Mouse (Mus musculus) hindbrain, postnatal 0 days (tissue): Measurements from ENCODE around the gene Qrich1. TPM values are rescaled to one million over a fixed set of nuclear protein-coding genes. Genes with fewer than 3 reads are reported as not detected.

Experiments used
- ATAC-seq: fragments of 200-750 bp; cut with Nextera tagmentation; 2 replicates; pipeline ENCODE4 v1.8.0; 2017; ENCODE audit warnings: mild to moderate bottlenecking, moderate TSS enrichment, moderate library complexity
- DNase-seq: peaks from one replicate; pipeline ENCODE4 v3.0.0-alpha.2; 2015; ENCODE audit warnings: low spot score
- H3K27ac ChIP-seq: fragments of 300-500 bp; sonication (generic); 2 replicates; pipeline ENCODE4 v1.5.1; 2014; ENCODE audit warnings: mild to moderate bottlenecking
- H3K27me3 ChIP-seq: fragments of 300-500 bp; sonication (generic); 2 replicates; pipeline ENCODE4 v1.6.1; 2014; ENCODE audit warnings: low read length, mixed read lengths; ENCODE audit not compliant: insufficient read depth
- H3K36me3 ChIP-seq: fragments of 300-500 bp; sonication (generic); 2 replicates; pipeline ENCODE4 v1.6.1; 2014; ENCODE audit warnings: low read length, mixed read lengths; ENCODE audit not compliant: insufficient read depth
- H3K4me1 ChIP-seq: fragments of 300-500 bp; sonication (generic); 2 replicates; pipeline ENCODE4 v1.6.1; 2014; ENCODE audit warnings: antibody characterized with exemption, low read length, mixed read lengths; ENCODE audit not compliant: insufficient read depth
- H3K4me2 ChIP-seq: fragments of 300-500 bp; sonication (generic); 2 replicates; pipeline ENCODE4 v1.6.1; 2014; ENCODE audit warnings: low read depth, mild to moderate bottlenecking, low read length, moderate library complexity, mixed read lengths
- H3K4me3 ChIP-seq: fragments of 300-500 bp; sonication (generic); 2 replicates; pipeline ENCODE4 v1.5.1; 2014; ENCODE audit warnings: low read length
- H3K9ac ChIP-seq: fragments of 300-500 bp; sonication (generic); replicated peaks from 2 replicates; pipeline ENCODE4 v1.6.1; 2014; ENCODE audit warnings: mild to moderate bottlenecking, low read length, moderate library complexity, mixed read lengths
- H3K9me3 ChIP-seq: fragments of 300-500 bp; sonication (generic); 2 replicates; pipeline ENCODE4 v1.6.1; 2016; ENCODE audit warnings: low read length, mixed read lengths
- CTCF ChIP-seq: IDR thresholded peaks from 2 replicates; pipeline ENCODE4 v1.5.1; 2016; ENCODE audit warnings: antibody characterized with exemption, control low read depth, low read depth
- WGBS: fragments of 180-500 bp; shearing (Covaris S2); extraction: QIAGEN DNeasy Blood & Tissue Kit; methylation state at CpG from one replicate; pipeline ENCODE4 v1.1.7; 2014; 5-methylcytosine and 5-hydroxymethylcytosine counted together
- polyA plus RNA-seq: library from polyadenylated mRNA; unstranded; fragments of >200 nt; fragmentation: Nextera tagmentation; extraction: Ambion mirVana; gene quantifications from 2 replicates; pipeline ENCODE4 v1.2.1, GENCODE M21; 2015
- total RNA-seq: library from RNA; depleted of rRNA; stranded (reverse); fragments of >200 nt; gene quantifications from 2 replicates; pipeline ENCODE4 v1.2.3, GENCODE M21; 2014

Qrich1 gene
- total and polyA plus RNA-seq, 2 experiments from 2014 or later: 98.7 to 226 TPM

- WGBS: 95% methylated on average over 8 of the region's 8 CpGs
- Histone ChIP-seq H3K9ac (no peak overlapping the region), H3K27me3 (no peaks in the 10 kb centered on the region), H3K4me1 (peaks cover 10% of the 10 kb centered on the region), H3K27ac (no peak overlapping the region), H3K9me3 (no peaks in the 10 kb centered on the region), H3K36me3 (no peaks in the 10 kb centered on the region), H3K4me2 (no peak overlapping the region), H3K4me3 (no peak overlapping the region)
- DNase-seq (no peak), ATAC-seq (no peak)
- TF ChIP-seq CTCF: no peak
These were observed 29.6 kb upstream of the Qrich1 start for GRCm38 (mm10) chr9:108486973-108487530.

DNA sequence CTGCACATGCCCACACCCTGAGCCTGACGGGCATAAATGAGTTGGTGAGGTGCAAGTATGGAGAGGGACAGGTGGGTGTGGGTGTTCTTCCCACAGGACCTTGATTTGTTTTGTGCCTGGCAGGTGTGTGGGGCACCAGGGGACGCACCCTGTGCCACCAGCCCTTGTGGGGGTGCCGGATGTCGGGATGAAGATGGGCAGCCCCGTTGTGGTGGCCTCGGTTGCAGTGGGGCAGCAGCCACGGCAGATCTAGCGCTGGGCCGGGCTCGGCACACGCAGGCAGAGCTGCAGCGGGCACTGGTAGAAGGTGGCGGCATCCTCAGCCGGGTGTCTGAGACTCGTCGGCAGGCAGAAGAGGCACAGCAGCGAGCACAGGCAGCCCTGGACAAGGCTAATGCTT lies 28.2 kb upstream of the Qrich1 start:
- Histone ChIP-seq H3K36me3 (peaks cover 10% of the 10 kb centered on the region), H3K4me1 (peaks cover 16% of the 10 kb centered on the region), H3K27me3 (no peaks in the 10 kb centered on the region), H3K4me2 (no peak overlapping the region), H3K27ac (no peak overlapping the region), H3K9ac (no peak overlapping the region), H3K4me3 (no peak overlapping the region), H3K9me3 (no peaks in the 10 kb centered on the region)
- 96% methylated on average over 17 of the region's 17 CpGs for whole genome bisulfite sequencing
- no peak for TF ChIP-seq CTCF
- DNase-seq: no peak
- no peak for ATAC-seq

GRCm38 (mm10) chr9:108489215-108489614 lies 27.4 kb upstream of the Qrich1 start:
- Histone ChIP-seq H3K27ac (peak overlapping the region; percentile 97; the same call in 1 of the 2 replicates), H3K36me3 (peaks cover 18% of the 10 kb centered on the region), H3K4me3 (no peak overlapping the region), H3K4me1 (peaks cover 16% of the 10 kb centered on the region), H3K27me3 (no peaks in the 10 kb centered on the region), H3K9ac (no peak overlapping the region), H3K9me3 (no peaks in the 10 kb centered on the region), H3K4me2 (no peak overlapping the region)
- WGBS: 96% methylated on average over 20 of the region's 20 CpGs
- ATAC-seq (no peak), DNase-seq (no peak)
- no peak for TF ChIP-seq CTCF

DNA sequence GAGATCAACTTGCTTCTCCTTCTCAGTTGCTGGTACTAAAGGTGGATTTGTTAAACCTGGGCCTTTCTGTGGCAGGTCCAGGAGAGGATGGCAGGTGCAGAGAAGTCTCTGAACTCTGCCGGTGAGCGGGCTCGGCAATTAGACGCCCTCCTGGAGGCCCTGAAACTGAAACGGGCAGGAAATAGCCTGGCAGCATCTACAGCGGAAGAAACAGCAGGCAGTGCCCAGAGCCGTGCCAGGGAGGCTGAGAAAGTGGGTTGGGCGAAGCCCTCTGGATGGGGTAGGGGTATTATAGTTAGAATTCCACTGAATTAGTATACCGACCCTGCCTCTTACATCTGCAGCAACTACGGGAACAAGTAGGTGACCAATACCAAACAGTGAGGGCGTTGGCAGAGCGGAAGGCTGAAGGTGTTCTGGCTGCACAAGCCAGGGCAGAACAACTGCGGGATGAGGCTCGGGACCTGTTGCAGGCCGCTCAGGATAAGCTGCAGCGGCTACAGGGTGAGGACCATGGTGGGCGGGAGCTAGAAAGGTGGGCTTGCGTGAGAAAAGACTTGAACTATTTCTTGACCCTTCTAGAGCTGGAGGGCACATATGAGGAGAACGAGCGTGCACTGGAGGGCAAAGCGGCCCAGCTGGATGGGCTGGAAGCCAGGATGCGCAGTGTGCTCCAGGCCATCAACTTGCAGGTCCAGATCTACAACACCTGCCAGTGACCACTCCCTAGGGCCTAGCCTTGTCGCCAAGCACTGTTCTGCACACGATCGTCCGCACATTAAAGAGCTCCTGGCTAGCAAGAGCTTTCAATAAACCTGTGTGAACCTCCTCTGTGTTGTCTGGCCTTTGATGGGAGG lies 26.7 kb upstream of the Qrich1 start:
- Histone ChIP-seq H3K4me1 (peaks cover 16% of the 10 kb centered on the region), H3K4me3 (peak overlapping the region; percentile 95), H3K36me3 (peaks cover 25% of the 10 kb centered on the region), H3K9ac (peak overlapping the region; percentile 96), H3K27ac (peak overlapping the region; percentile 97), H3K4me2 (peak overlapping the region; percentile 76), H3K9me3 (no peaks in the 10 kb centered on the region), H3K27me3 (no peaks in the 10 kb centered on the region)
- ATAC-seq (no peak), DNase-seq (no peak)
- peak; percentile 4; the same call in 1 of the 2 replicates for TF ChIP-seq CTCF
- 56% methylated on average over 26 of the region's 26 CpGs for WGBS

DNA sequence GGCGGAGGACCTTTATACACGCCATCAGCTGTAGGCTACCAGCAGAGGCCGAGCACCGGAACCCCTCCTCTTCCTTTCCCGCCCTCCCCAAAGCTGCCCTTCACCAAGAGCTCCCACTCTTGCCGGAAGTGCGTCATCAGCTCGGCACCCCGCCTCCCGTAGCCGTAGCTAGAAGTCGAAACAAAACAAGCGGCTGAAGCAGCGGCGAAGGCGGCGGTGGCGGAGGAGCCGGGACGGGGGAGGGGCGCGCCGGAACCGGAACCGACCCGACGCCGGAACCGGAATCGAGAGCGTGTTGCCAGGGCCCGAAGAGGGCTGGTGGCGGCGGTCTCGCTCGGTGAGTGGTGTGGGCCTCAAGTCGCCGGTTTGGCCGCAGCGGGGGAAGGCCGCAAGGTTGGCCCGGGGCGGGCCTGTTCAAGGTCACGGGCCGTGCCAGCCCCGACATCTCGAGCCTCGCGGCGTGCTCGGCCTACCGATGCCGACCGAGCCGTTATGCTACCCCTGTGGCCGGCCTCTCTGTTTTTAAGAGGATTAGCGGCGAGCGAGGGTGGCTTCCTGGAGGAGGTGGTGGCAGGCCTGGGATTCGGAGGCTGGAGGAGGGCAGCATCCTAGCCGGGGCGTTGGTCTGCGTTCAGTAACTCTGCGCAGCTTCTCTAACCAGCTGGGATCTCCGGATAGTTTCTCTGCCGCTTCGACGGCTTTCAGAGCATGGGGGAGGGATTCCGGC lies 25.9 kb upstream of the Qrich1 start, which contains the start of gene Usp19:
Gene Usp19 (plus strand): TSS at position 44 of the 727 bp plus-strand sequence.
- Histone ChIP-seq H3K36me3 (peaks cover 31% of the 10 kb centered on the region), H3K27me3 (no peaks in the 10 kb centered on the region), H3K4me3 (peak within 1 kb of the TSS; percentile 95), H3K4me2 (peak within 1 kb of the TSS; percentile 76), H3K4me1 (peaks cover 16% of the 10 kb centered on the region), H3K27ac (peak within 1 kb of the TSS; percentile 97), H3K9ac (peak within 1 kb of the TSS; percentile 96), H3K9me3 (no peaks in the 10 kb centered on the region)
- ATAC-seq (peak; percentile 96), DNase-seq (peak; percentile 98)
- WGBS: under 1% methylated on average over 69 of the region's 69 CpGs
- no peak; the same call in 1 of the 2 replicates for TF ChIP-seq CTCF

DNA sequence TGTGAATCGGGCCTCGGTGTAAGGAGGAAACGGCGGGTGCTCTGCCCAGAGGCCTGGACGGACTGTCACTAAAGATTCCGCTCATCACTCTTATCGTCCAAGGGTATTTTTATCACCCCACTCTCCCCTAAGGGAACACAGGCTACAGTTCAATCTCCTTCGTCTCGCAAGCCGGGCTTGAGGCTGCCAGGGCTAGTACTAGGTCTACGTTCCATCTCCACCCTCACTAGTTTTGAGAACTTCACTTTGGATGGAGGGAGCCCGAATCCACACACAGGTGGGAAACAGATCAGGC lies 25.4 kb upstream of the Qrich1 start:
- peaks cover 36% of the 10 kb centered on the region for H3K36me3 ChIP-seq
- ATAC-seq: no peak
- 8% methylated on average over 12 of the region's 12 CpGs for WGBS

More for the DNA sequence above, 25.4 kb upstream of the Qrich1 start:
- Histone ChIP-seq H3K4me2 (peak overlapping the region; percentile 76), H3K9me3 (no peaks in the 10 kb centered on the region), H3K9ac (peak overlapping the region; percentile 96), H3K4me1 (peaks cover 16% of the 10 kb centered on the region), H3K27me3 (no peaks in the 10 kb centered on the region), H3K27ac (peak overlapping the region; percentile 97), H3K4me3 (peak overlapping the region; percentile 95)
- no peak for DNase-seq
- TF ChIP-seq CTCF: no peak
